Mouse (Mus musculus) urinary bladder, postnatal 10 days (tissue): ENCODE data around the gene Gm14632.
"Not testable (repeated sequence)": the region's sequence is repeated elsewhere in the genome, so short reads cannot be mapped to it uniquely, and the experiment has no call there.

Experiments used
- DNase-seq: peaks from one replicate; pipeline ENCODE4 v3.0.0; 2022; ENCODE audit warnings: low spot score

Gm14632 gene

DNA sequence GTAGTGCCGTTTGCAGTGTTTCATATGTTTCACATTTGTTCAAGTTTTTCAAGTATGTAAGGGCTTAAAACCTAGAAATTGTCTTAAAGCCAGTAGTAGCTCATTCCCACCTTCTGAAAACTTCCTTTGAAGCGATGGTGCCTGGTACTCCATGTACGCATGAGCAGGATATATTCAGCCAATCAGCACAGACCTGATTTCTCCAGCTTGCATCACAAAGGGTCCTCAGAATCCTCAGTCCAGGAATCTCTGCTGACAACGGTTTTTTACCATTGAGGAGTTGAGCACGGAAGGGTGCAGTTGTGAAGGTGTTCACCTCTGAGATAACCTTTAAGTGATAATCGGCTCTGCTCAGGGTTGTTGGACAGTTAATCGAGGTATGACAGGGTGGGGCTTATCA is at the start of gene Gm14632:
Gm14632 (plus strand) TSS at position 301 of the 400 bp plus-strand sequence.
- not testable (repeated sequence) for DNase-seq
